Mouse (Mus musculus) heart, embryonic 14.5 days (tissue): ENCODE measurements around the gene Bcl2. TPM values are rescaled to one million over a fixed set of nuclear protein-coding genes. Genes with fewer than 3 reads are reported as not detected.

Source experiments
- ATAC-seq: fragments of 200-750 bp; cut with Nextera tagmentation; 2 replicates; pipeline ENCODE4 v1.8.0; 2017; ENCODE audit warnings: low read depth, moderate TSS enrichment; ENCODE audit not compliant: insufficient number of reproducible peaks, insufficient read depth, low FRiP score
- H3K27ac ChIP-seq, 2 experiments: fragments of 200-500 bp in 1 of 2; fragments of 300-500 bp in 1 of 2; sonication (generic) in 1 of 2; replicated peaks in 1 of 2; 2 replicates each; pipeline ENCODE4 v1.5.1; 2012 to 2014; ENCODE audit warnings: low read depth in 2 of 2, low read length in 2 of 2, control low read depth in 1 of 2, mild to moderate bottlenecking in 1 of 2, mixed read lengths in 1 of 2; ENCODE audit not compliant: control insufficient read depth in 1 of 2, insufficient read depth in 1 of 2
- H3K27me3 ChIP-seq: fragments of 300-500 bp; sonication (generic); 2 replicates; pipeline ENCODE4 v1.6.1; 2014; ENCODE audit warnings: mild to moderate bottlenecking, low read length, control low read depth; ENCODE audit not compliant: control insufficient read depth, insufficient read depth
- H3K36me3 ChIP-seq: fragments of 300-500 bp; sonication (generic); 2 replicates; pipeline ENCODE4 v1.6.1; 2014; ENCODE audit warnings: mild to moderate bottlenecking, control low read depth, low read length, mixed read lengths; ENCODE audit not compliant: control insufficient read depth, insufficient read depth
- H3K4me1 ChIP-seq, 2 experiments: fragments of 200-500 bp in 1 of 2; fragments of 300-500 bp in 1 of 2; sonication (generic) in 1 of 2; 2 replicates each; pipeline ENCODE4 v1.6.1; 2012 to 2014; ENCODE audit warnings: low read length in 2 of 2, control low read depth in 1 of 2, mixed read lengths in 1 of 2; ENCODE audit not compliant: control insufficient read depth in 2 of 2, insufficient read depth in 2 of 2
- H3K4me2 ChIP-seq: fragments of 300-500 bp; sonication (generic); 2 replicates; pipeline ENCODE4 v1.6.1; 2014; ENCODE audit warnings: mild to moderate bottlenecking, low read length
- H3K4me3 ChIP-seq, 2 experiments: fragments of 200-500 bp in 1 of 2; fragments of 300-500 bp in 1 of 2; sonication (generic) in 1 of 2; 2 replicates each; pipeline ENCODE4 v1.5.1; 2012 to 2014; ENCODE audit warnings: low read length in 2 of 2, mild to moderate bottlenecking in 2 of 2, control low read depth in 1 of 2, low read depth in 1 of 2, moderate library complexity in 1 of 2; ENCODE audit not compliant: control insufficient read depth in 1 of 2, insufficient read depth in 1 of 2
- H3K9ac ChIP-seq: fragments of 300-500 bp; sonication (generic); 2 replicates; pipeline ENCODE4 v1.6.1; 2014; ENCODE audit warnings: mild to moderate bottlenecking, low read length
- H3K9me3 ChIP-seq: fragments of 300-500 bp; sonication (generic); 2 replicates; pipeline ENCODE4 v1.6.1; 2016; ENCODE audit warnings: low read length, control low read depth; ENCODE audit not compliant: control insufficient read depth
- WGBS: fragments of 180-500 bp; shearing (Covaris S2); extraction: QIAGEN DNeasy Blood & Tissue Kit; methylation state at CpG from one replicate; pipeline ENCODE4 v1.1.7; 2014; 5-methylcytosine and 5-hydroxymethylcytosine counted together
- polyA plus RNA-seq: library from polyadenylated mRNA; unstranded; fragments of >200 nt; fragmentation: Nextera tagmentation; extraction: Ambion mirVana; gene quantifications from 2 replicates; pipeline ENCODE4 v1.2.1, GENCODE M21; 2014

Bcl2 gene
- polyA plus RNA-seq, 1 experiment from 2014 or later: 6.2 TPM

DNA sequence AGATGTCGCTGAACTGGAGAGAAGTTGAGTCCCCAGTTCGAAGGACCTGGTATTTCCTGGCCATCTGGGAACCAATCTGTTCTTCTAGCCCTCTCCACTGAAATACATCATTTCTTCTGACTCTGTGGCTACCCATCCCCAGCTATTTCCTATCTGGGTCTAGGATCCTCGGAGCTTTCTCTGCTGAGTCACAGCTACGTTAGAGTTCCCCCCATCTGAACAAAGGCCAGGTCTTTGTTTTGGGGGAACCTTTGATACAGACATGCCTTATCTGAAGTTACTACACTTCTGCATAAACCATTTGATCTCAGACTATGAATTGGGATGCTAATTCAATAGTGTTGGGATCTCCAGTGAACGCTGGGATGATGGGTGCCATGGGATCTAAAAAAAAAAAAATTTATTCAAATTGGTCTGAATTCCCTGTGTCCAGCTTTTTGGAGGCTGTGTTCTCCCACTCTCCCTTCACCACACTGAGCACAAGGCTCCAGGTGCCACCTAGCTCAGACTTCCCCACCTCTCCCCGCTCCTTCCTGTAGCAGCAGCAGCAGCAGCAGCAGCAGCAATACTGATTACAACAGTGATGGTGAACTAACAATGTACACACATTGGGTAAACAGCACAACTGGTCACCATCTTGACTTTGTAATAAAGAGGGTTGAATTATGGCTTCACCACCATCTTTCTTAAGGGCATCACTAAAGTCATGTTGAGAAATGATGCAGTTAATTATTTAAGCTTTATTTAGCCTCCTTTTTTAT is 34.7 kb upstream of the Bcl2 start:
- Histone ChIP-seq H3K27ac (no peak overlapping the region), H3K9ac (no peak overlapping the region), H3K4me1 (no peaks in the 10 kb centered on the region), H3K36me3 (peaks cover 45% of the 10 kb centered on the region), H3K27me3 (no peaks in the 10 kb centered on the region), H3K4me2 (no peak overlapping the region), H3K9me3 (no peaks in the 10 kb centered on the region), H3K4me3 (no peak overlapping the region)
- 86% methylated on average over 6 of the region's 6 CpGs for WGBS
- ATAC-seq: no peak

DNA sequence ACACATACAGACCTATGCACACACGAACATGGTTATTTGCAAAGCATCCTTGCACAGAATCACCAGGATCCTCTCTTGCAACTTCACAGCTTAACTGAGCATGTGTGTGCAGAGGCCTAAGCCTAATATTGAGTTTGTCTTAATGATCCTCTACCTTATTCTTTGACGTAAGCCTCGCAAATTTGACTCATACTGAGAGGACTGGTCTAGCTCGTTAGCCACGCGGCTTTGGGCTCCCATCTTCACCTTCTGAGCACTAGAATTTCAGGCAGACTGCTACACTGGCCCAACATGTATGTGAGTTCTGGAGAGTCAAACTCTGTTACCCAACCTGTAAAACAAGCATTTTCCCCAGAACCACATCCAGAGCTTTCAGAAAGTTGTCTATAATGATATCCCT is 28.9 kb upstream of the Bcl2 start:
- H3K9ac ChIP-seq: no peak overlapping the region
- H3K9me3 ChIP-seq: no peaks in the 10 kb centered on the region
- H3K27ac ChIP-seq: no peak overlapping the region
- H3K27me3 ChIP-seq: no peaks in the 10 kb centered on the region
- H3K36me3 ChIP-seq: peaks cover 60% of the 10 kb centered on the region
- whole genome bisulfite sequencing: 95% methylated on average over 6 of the region's 6 CpGs
- no peak for ATAC-seq
- H3K4me1 ChIP-seq: no peaks in the 10 kb centered on the region
- no peak overlapping the region for H3K4me2 ChIP-seq
- no peak overlapping the region for H3K4me3 ChIP-seq

DNA sequence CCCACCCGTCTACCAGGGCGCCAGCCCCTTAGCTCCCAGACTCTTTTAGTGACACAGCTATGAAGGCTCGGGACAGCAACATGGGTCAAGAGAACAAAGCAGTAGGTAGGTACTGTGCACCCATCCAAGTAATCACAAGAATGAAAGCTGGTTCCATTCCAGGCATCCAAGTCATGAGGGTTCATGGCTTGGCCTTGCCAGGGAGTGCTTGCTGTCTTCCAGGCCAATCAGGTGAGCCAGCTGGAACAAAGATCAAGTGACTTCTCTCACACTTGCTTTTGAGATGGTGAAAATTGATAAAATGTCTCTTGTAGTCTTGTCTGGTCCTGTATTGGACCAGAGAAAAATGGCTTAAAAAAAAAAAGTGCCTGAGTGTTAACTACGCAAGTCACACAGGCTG is 26.7 kb upstream of the Bcl2 start:
- WGBS: 85% methylated on average over 4 of the region's 4 CpGs
- no peak overlapping the region for H3K4me3 ChIP-seq
- H3K27ac ChIP-seq: no peak overlapping the region
- H3K4me2 ChIP-seq: no peak overlapping the region
- H3K36me3 ChIP-seq: peaks cover 58% of the 10 kb centered on the region
- no peaks in the 10 kb centered on the region for H3K4me1 ChIP-seq
- no peaks in the 10 kb centered on the region for H3K9me3 ChIP-seq
- H3K9ac ChIP-seq: no peak overlapping the region
- no peaks in the 10 kb centered on the region for H3K27me3 ChIP-seq
- no peak for ATAC-seq

DNA sequence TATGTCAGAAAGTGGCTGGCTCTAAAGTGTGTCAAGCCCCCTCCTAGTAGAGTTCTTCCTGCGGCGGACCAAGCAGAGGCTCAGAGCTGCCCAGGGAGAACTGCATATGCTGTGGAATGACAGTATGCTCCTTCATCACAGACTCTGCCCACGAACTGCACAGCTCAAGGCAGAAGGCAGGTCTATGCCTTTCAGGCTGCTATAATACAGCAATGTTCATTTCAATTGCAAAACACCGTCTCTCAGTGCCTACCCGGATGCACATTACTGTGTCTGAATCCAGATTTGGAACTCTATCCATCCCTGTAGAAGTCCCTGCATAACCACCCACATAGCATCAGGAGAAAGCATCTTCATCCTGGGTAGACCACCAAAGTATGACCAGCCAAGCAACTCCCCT is 25.7 kb upstream of the Bcl2 start:
- Histone ChIP-seq H3K4me1 (no peaks in the 10 kb centered on the region), H3K27me3 (no peaks in the 10 kb centered on the region), H3K9ac (no peak overlapping the region), H3K36me3 (peaks cover 55% of the 10 kb centered on the region), H3K4me3 (no peak overlapping the region), H3K27ac (no peak overlapping the region), H3K9me3 (no peaks in the 10 kb centered on the region), H3K4me2 (no peak overlapping the region)
- no peak for ATAC-seq
- 90% methylated on average over 5 of the region's 5 CpGs for WGBS

DNA sequence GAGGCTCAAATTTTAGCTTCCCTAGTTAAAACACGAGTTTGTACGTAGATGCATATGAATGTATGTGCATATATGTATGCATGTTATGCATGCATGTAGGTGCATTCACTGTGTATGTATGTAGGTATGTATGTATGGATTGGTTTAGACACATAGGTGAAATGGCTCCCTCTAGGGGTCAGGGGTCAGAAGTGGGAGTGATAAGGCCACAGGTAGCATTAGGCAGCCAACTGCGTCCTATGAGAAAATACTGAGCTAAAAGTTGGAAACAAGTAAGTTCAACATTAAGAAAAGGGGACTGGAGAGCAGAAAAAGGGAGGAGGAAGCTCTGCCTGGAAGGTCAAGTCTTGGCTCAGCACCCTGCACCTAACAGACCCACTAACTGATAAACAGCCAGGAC is 24.0 kb upstream of the Bcl2 start:
- Histone ChIP-seq H3K4me1 (no peaks in the 10 kb centered on the region), H3K27me3 (no peaks in the 10 kb centered on the region), H3K36me3 (peaks cover 62% of the 10 kb centered on the region), H3K4me3 (no peak overlapping the region), H3K27ac (no peak overlapping the region), H3K9me3 (no peaks in the 10 kb centered on the region), H3K9ac (no peak overlapping the region), H3K4me2 (no peak overlapping the region)
- 88% methylated on average over 3 of the region's 3 CpGs for WGBS
- ATAC-seq: no peak

DNA sequence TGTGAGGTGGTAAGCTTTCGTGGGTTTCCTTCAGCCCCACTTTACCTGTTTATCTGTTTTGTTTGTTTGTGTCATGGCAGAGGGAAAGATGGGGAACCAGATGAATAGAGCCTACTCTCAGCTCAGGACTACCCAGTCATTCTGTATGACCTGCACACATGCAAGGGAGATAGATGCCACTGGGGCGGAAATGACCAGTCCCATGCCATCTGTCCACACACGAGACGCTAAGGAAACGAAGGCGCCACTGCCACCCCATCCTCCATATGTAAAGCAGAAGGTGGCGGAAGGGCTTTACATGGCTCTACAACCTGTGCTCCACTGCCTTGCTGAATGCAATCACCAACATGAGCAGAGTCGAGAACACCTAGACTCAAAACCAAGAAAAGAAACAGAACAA is 22.1 kb upstream of the Bcl2 start:
- WGBS: 90% methylated on average over 8 of the region's 8 CpGs
- no peak for ATAC-seq

DNA sequence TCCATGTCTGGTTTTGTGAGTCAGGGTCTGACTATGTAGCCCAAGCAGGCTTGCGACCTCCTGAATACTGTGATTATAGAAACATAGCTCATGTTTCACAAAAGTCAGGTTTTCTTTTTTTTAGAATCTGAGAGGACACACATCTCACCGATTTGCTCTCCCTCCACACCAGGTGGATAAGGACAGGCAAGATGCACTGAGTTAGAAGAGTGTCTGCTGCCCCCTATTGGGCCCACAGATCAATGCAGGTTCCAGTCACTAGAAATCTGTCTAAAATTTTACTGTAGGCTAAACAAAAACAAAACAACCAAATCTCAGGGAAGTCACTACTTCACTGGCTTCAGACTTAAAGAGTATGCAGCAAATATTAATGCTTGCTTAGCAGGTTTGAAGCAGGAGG is 21.5 kb upstream of the Bcl2 start:
- Histone ChIP-seq H3K36me3 (peaks cover 52% of the 10 kb centered on the region), H3K4me2 (no peak overlapping the region), H3K4me1 (no peaks in the 10 kb centered on the region), H3K9me3 (no peaks in the 10 kb centered on the region), H3K27me3 (no peaks in the 10 kb centered on the region), H3K9ac (no peak overlapping the region), H3K27ac (no peak overlapping the region), H3K4me3 (no peak overlapping the region)
- 59% methylated on average over 2 of the region's 2 CpGs for WGBS
- no peak for ATAC-seq

More for the DNA sequence above, 22.1 kb upstream of the Bcl2 start:
- H3K9me3 ChIP-seq: no peaks in the 10 kb centered on the region
- H3K4me3 ChIP-seq: no peak overlapping the region
- H3K4me1 ChIP-seq: no peaks in the 10 kb centered on the region
- H3K27me3 ChIP-seq: no peaks in the 10 kb centered on the region
- no peak overlapping the region for H3K27ac ChIP-seq
- no peak overlapping the region for H3K9ac ChIP-seq
- peaks cover 54% of the 10 kb centered on the region for H3K36me3 ChIP-seq
- H3K4me2 ChIP-seq: no peak overlapping the region

DNA sequence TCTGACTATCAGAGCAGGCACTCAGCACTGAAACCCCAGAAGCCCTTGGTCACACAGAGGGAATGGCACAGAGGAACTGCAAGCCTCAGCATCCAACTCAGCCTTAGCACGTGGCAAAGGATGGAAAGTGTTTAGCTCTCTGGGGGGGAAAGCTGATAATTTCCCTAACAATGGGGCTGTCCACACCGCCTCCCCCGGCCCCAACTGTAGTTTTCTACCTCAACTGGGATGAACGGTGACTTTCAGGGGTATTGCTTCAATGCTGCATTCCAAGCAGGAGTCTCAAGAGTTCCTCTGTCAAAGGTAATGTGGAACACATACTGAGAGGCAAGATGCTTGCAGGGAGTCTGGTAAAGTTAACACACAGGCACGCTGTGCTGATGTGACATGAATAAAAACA is 8.0 kb upstream of the Bcl2 start:
- no peaks in the 10 kb centered on the region for H3K9me3 ChIP-seq
- H3K27ac ChIP-seq: no peak overlapping the region
- H3K4me2 ChIP-seq: no peak overlapping the region
- H3K4me3 ChIP-seq: no peak overlapping the region
- peaks cover 10% of the 10 kb centered on the region; the same call in 1 of the 2 replicates for H3K36me3 ChIP-seq
- H3K9ac ChIP-seq: no peak overlapping the region
- no peaks in the 10 kb centered on the region for H3K27me3 ChIP-seq
- ATAC-seq: no peak
- WGBS: 49% methylated on average over 5 of the region's 5 CpGs
- H3K4me1 ChIP-seq: no peaks in the 10 kb centered on the region
